Mouse (Mus musculus) brain, embryonic 14.5 days (tissue): ENCODE measurements around the gene Tpcn2. TPM values are rescaled to one million over a fixed set of nuclear protein-coding genes. Genes with fewer than 3 reads are reported as not detected.

ENCODE experiments used
- DNase-seq: peaks from one replicate; pipeline ENCODE4 v3.0.0-alpha.2; 2011; ENCODE audit warnings: low read depth
- CTCF ChIP-seq: fragments of 200-500 bp; IDR thresholded peaks from 2 replicates; pipeline ENCODE4 v1.5.1; 2012; ENCODE audit warnings: inconsistent platforms, mild to moderate bottlenecking, moderate library complexity, borderline replicate concordance; ENCODE audit not compliant: insufficient read depth, insufficient read length; ENCODE audit errors: extremely low read depth
- POLR2A ChIP-seq: fragments of 200-500 bp; IDR thresholded peaks from 2 replicates; pipeline ENCODE4 v1.6.1; 2012; ENCODE audit warnings: mild to moderate bottlenecking, inconsistent platforms, borderline replicate concordance; ENCODE audit not compliant: poor library complexity, insufficient read depth, insufficient read length, severe bottlenecking; ENCODE audit errors: extremely low read depth
- polyA plus RNA-seq: library from polyadenylated mRNA; depleted of rRNA; stranded (reverse); fragments of >200 nt; gene quantifications from 2 replicates; pipeline ENCODE4 v1.2.3, GENCODE M21; 2012

Tpcn2 gene
- polyA plus RNA-seq, 1 experiment, result 10.5 TPM

- peak; percentile 85 for DNase-seq
- TF ChIP-seq POLR2A (no peak), CTCF (no peak)
These were observed 124.2 kb downstream of the Tpcn2 start for GRCm38 (mm10) chr7:145159283-145160240.

GRCm38 (mm10) chr7:145155666-145156065 is 128.1 kb downstream of the Tpcn2 start:
- no peak for DNase-seq
- TF ChIP-seq CTCF (no peak), POLR2A (no peak)

- no peak for DNase-seq
- TF ChIP-seq CTCF, result no peak
These were observed 129.7 kb downstream of the Tpcn2 start for GRCm38 (mm10) chr7:145154066-145154465.

- no peak for DNase-seq
- TF ChIP-seq POLR2A, result no peak
- no peak for TF ChIP-seq CTCF
These were observed 132.0 kb downstream of the Tpcn2 start for GRCm38 (mm10) chr7:145151845-145152244.

DNA sequence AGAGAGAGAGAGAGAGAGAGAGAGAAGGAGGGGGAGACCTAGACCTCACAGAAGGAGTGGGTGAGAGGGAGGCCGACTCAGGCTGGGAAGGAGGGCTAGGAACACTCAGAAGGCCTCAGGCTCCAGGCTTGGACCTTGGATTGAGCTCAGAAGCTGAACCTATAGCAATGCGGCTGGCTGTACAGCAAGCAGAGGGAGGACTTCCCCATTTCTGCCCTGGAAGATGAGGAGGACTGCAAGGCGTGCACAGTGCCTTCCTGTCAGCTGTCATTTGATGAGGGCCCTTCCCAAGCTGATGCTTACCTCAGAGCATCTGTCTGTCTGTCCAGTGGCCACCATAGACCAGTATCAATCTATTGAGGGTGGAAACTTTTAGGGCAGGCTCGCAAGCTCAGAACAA is 134.9 kb downstream of the Tpcn2 start:
- no peak for DNase-seq

DNA sequence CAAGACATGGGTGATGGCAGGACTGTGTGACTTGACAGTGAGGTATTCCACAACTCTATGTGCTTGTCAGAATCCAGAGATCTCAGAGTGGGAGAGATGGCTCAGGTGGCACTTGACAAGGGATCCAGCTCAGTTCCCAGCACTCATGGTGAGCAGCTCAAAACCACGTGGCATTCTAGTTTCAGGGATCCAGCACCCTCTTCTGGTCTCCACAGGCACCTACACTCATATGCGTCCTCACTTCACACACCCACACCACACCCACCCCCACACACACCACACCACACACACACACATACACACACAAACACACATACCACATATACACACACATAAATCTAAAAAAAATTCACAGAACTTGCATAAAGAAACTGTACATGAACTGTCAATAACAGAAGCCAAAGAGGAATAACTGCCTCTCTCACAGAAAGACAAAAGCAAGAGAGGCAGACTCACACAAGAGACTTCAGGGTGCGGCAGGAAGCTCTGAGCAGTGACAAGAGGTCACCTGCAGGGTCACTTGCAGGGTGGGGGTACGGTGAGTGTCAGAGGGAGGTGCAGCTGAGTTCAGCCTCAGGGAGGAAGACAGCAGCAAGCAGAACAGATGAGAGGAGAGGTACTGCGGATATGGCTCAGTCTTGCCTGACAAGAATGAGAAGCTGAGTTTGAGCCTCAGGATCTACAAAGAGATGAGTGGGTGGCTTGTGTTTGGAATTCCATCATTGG is 135.7 kb downstream of the Tpcn2 start:
- DNase-seq, result no peak
- no peak for TF ChIP-seq POLR2A
- no peak for TF ChIP-seq CTCF

More for the DNA sequence above, 134.9 kb downstream of the Tpcn2 start:
- TF ChIP-seq CTCF (no peak), POLR2A (no peak)

GRCm38 (mm10) chr7:145146252-145146930 is 137.4 kb downstream of the Tpcn2 start:
- no peak for DNase-seq
- TF ChIP-seq POLR2A (no peak), CTCF (peak; percentile 2; the same call in 1 of the 2 replicates)

GRCm38 (mm10) chr7:145143502-145144070 is 140.2 kb downstream of the Tpcn2 start:
- DNase-seq, result peak; percentile 18
- no peak for TF ChIP-seq POLR2A
- TF ChIP-seq CTCF, result no peak

DNA sequence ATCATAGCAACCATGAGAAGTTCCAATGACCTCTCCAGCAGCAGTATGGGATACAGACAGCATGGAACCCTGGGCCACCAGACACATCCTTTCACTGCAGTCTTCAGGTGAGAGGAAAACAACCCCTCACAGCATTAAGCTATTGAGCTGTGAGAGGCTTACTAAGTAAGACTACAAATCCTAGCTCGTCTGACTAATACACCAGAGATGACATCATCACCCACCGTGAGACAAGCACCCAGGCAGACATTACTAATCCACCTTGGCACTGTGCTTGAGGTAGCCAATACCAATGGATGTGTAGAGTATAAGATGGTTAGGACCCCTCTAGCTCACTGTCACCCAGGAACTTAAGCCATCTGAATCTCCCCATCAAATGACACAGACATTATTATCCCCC is 143.2 kb downstream of the Tpcn2 start:
- TF ChIP-seq POLR2A, result no peak
- TF ChIP-seq CTCF, result no peak
- no peak for DNase-seq

- no peak for DNase-seq
- TF ChIP-seq CTCF (no peak), POLR2A (no peak)
These were observed 144.2 kb downstream of the Tpcn2 start for GRCm38 (mm10) chr7:145139576-145139975.

DNA sequence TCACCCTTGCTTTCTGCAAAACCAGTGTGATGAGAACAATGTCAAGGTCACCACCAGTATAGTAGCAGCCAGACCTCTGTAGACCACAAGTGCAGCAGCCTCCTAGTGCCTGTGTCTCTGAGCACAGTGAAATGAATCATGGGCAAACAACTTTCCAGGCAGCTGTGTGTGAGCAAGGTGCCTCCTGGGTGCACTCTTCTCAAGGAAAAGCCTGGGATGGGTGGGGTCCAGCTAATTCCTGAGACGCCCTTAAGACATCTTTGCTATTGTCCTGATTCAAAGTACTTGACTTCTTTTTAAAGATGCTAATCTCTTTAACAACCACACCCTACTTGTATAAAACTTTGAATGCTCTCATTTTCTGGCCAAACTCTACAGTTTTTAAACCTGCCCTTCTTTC is 144.7 kb downstream of the Tpcn2 start:
- no peak for TF ChIP-seq CTCF
- no peak for TF ChIP-seq POLR2A
- no peak for DNase-seq

DNA sequence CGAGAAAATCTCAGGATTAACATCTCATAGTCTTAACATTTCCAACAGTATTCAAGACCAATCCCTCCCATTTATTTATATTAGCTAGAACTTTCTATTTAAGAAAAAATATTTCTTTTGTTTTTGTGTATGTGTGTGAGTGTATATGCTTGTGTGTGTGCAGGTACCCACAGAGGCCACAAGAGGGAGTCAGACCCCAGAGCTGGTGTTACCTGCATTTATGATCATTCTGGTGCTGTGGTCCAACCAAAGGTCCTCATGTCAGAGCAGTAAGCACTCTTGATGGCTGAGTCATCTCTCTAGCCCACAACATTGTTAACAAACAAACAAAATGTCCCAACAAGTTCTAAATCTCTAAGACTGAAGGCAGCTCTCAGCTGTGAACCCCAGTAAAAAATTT is 145.9 kb downstream of the Tpcn2 start:
- no peak; the same call in 1 of the 2 replicates for TF ChIP-seq CTCF
- TF ChIP-seq POLR2A, result no peak
- DNase-seq, result no peak
